Mouse (Mus musculus): ENCODE measurements around the gene Trir. TPM values are rescaled to one million over a fixed set of nuclear protein-coding genes. Genes with fewer than 3 reads are reported as not detected.

The Trir gene
- polyA plus RNA-seq (2015; fragmentation: Illumina TruSeq; extraction: RNeasy Lipid Tissue Mini Kit (QIAGEN cat#74804); ENCODE audit: low read depth, low replicate concordance), result 98.7 TPM

GRCm38 (mm10) chr8:85026670-85027515 is at the start of gene Trir:
Gene Trir (plus strand): TSS chr8:85026823.

GRCm38 (mm10) chr8:84978248-84978940 is 48.2 kb upstream of the Trir start, which contains the start of gene Junb:
Gene Junb (minus strand): TSS chr8:84978718.

GRCm38 (mm10) chr8:84990349-84990748 is 36.3 kb upstream of the Trir start, which contains the start of gene Hook2:
Gene Hook2 (plus strand): TSS chr8:84990603.

GRCm38 (mm10) chr8:85014431-85014830 is 12.2 kb upstream of the Trir start, which contains the start of gene Best2:
Gene Best2 (minus strand): TSS chr8:85014531.

GRCm38 (mm10) chr8:85025098-85025932 is 1.3 kb upstream of the Trir start, which contains the start of gene Asna1:
Gene Asna1 (minus strand): TSS chr8:85025281.

GRCm38 (mm10) chr8:85036718-85037365 is 10.2 kb downstream of the Trir start, which contains the start of gene Tnpo2:
Gene Tnpo2 (plus strand): TSS chr8:85036915.

GRCm38 (mm10) chr8:85059879-85060616 is 33.4 kb downstream of the Trir start, which contains the start of gene Fbxw9:
Gene Fbxw9 (plus strand): TSS chr8:85060055.

GRCm38 (mm10) chr8:85067982-85068381 is 41.4 kb downstream of the Trir start, which contains the start of gene Gm5741:
Gene Gm5741 (minus strand): TSS chr8:85067982.

GRCm38 (mm10) chr8:85071514-85072281 is 45.1 kb downstream of the Trir start, which contains the start of gene Dhps:
Gene Dhps (plus strand): TSS chr8:85071757.

Other genes with a start within 250 kb of the Trir start
- 90.4 TPM for gene Nfix, start 226.5 kb upstream of the Trir start, polyA plus RNA-seq (2015; fragmentation: Illumina TruSeq; extraction: RNeasy Lipid Tissue Mini Kit (QIAGEN cat#74804); ENCODE audit: low read depth, low replicate concordance)
- gene Dand5, start 204.0 kb upstream of the Trir start, polyA plus RNA-seq (2015; fragmentation: Illumina TruSeq; extraction: RNeasy Lipid Tissue Mini Kit (QIAGEN cat#74804); ENCODE audit: low read depth, low replicate concordance), result 16.9 TPM
- gene Gadd45gip1, start 195.3 kb upstream of the Trir start, polyA plus RNA-seq (2015; fragmentation: Illumina TruSeq; extraction: RNeasy Lipid Tissue Mini Kit (QIAGEN cat#74804); ENCODE audit: low read depth, low replicate concordance), result 31.0 TPM
- gene Rad23a, start 186.2 kb upstream of the Trir start, polyA plus RNA-seq (2015; fragmentation: Illumina TruSeq; extraction: RNeasy Lipid Tissue Mini Kit (QIAGEN cat#74804); ENCODE audit: low read depth, low replicate concordance), result 79.6 TPM
- 635 TPM for gene Calr, start 179.9 kb upstream of the Trir start, polyA plus RNA-seq (2015; fragmentation: Illumina TruSeq; extraction: RNeasy Lipid Tissue Mini Kit (QIAGEN cat#74804); ENCODE audit: low read depth, low replicate concordance)
- gene Farsa, start 169.8 kb upstream of the Trir start, polyA plus RNA-seq (2015; fragmentation: Illumina TruSeq; extraction: RNeasy Lipid Tissue Mini Kit (QIAGEN cat#74804); ENCODE audit: low read depth, low replicate concordance), result 39.4 TPM
- gene Syce2, start 154.7 kb upstream of the Trir start, polyA plus RNA-seq (2015; fragmentation: Illumina TruSeq; extraction: RNeasy Lipid Tissue Mini Kit (QIAGEN cat#74804); ENCODE audit: low read depth, low replicate concordance), result 5.3 TPM
- 39.4 TPM for gene Gcdh, start 132.9 kb upstream of the Trir start, polyA plus RNA-seq (2015; fragmentation: Illumina TruSeq; extraction: RNeasy Lipid Tissue Mini Kit (QIAGEN cat#74804); ENCODE audit: low read depth, low replicate concordance)
- gene Klf1, start 124.9 kb upstream of the Trir start, polyA plus RNA-seq (2015; fragmentation: Illumina TruSeq; extraction: RNeasy Lipid Tissue Mini Kit (QIAGEN cat#74804); ENCODE audit: low read depth, low replicate concordance), result not detected
- 5.7 TPM for gene Dnase2a, start 118.3 kb upstream of the Trir start, polyA plus RNA-seq (2015; fragmentation: Illumina TruSeq; extraction: RNeasy Lipid Tissue Mini Kit (QIAGEN cat#74804); ENCODE audit: low read depth, low replicate concordance)
- gene Mast1, start 89.5 kb upstream of the Trir start, polyA plus RNA-seq (2015; fragmentation: Illumina TruSeq; extraction: RNeasy Lipid Tissue Mini Kit (QIAGEN cat#74804); ENCODE audit: low read depth, low replicate concordance), result 44.7 TPM
- gene Rtbdn, start 79.8 kb upstream of the Trir start, polyA plus RNA-seq (2015; fragmentation: Illumina TruSeq; extraction: RNeasy Lipid Tissue Mini Kit (QIAGEN cat#74804); ENCODE audit: low read depth, low replicate concordance), result 1.1 TPM
- gene Gm49661, start 57.4 kb upstream of the Trir start, polyA plus RNA-seq (2015; fragmentation: Illumina TruSeq; extraction: RNeasy Lipid Tissue Mini Kit (QIAGEN cat#74804); ENCODE audit: low read depth, low replicate concordance), result not detected
- gene Prdx2, start 57.2 kb upstream of the Trir start, polyA plus RNA-seq (2015; fragmentation: Illumina TruSeq; extraction: RNeasy Lipid Tissue Mini Kit (QIAGEN cat#74804); ENCODE audit: low read depth, low replicate concordance), result 473 TPM
- gene Rnaseh2a, start 57.1 kb upstream of the Trir start, polyA plus RNA-seq (2015; fragmentation: Illumina TruSeq; extraction: RNeasy Lipid Tissue Mini Kit (QIAGEN cat#74804); ENCODE audit: low read depth, low replicate concordance), result 42.3 TPM
- 57.7 TPM for gene Junb, start 48.1 kb upstream of the Trir start, polyA plus RNA-seq (2015; fragmentation: Illumina TruSeq; extraction: RNeasy Lipid Tissue Mini Kit (QIAGEN cat#74804); ENCODE audit: low read depth, low replicate concordance)
- gene Hook2, start 36.2 kb upstream of the Trir start, polyA plus RNA-seq (2015; fragmentation: Illumina TruSeq; extraction: RNeasy Lipid Tissue Mini Kit (QIAGEN cat#74804); ENCODE audit: low read depth, low replicate concordance), result 10.3 TPM
- gene Best2, start 12.3 kb upstream of the Trir start, polyA plus RNA-seq (2015; fragmentation: Illumina TruSeq; extraction: RNeasy Lipid Tissue Mini Kit (QIAGEN cat#74804); ENCODE audit: low read depth, low replicate concordance), result not detected
- gene Asna1, start 1.5 kb upstream of the Trir start, polyA plus RNA-seq (2015; fragmentation: Illumina TruSeq; extraction: RNeasy Lipid Tissue Mini Kit (QIAGEN cat#74804); ENCODE audit: low read depth, low replicate concordance), result 210 TPM
- gene Tnpo2, start 10.1 kb downstream of the Trir start, polyA plus RNA-seq (2015; fragmentation: Illumina TruSeq; extraction: RNeasy Lipid Tissue Mini Kit (QIAGEN cat#74804); ENCODE audit: low read depth, low replicate concordance), result 86.8 TPM
- 19.6 TPM for gene Fbxw9, start 33.2 kb downstream of the Trir start, polyA plus RNA-seq (2015; fragmentation: Illumina TruSeq; extraction: RNeasy Lipid Tissue Mini Kit (QIAGEN cat#74804); ENCODE audit: low read depth, low replicate concordance)
- gene Gm5741, start 41.2 kb downstream of the Trir start, polyA plus RNA-seq (2015; fragmentation: Illumina TruSeq; extraction: RNeasy Lipid Tissue Mini Kit (QIAGEN cat#74804); ENCODE audit: low read depth, low replicate concordance), result 7.4 TPM
- gene Dhps, start 44.9 kb downstream of the Trir start, polyA plus RNA-seq (2015; fragmentation: Illumina TruSeq; extraction: RNeasy Lipid Tissue Mini Kit (QIAGEN cat#74804); ENCODE audit: low read depth, low replicate concordance), result 80.6 TPM
- 86.9 TPM for gene Wdr83os, start 53.9 kb downstream of the Trir start, polyA plus RNA-seq (2015; fragmentation: Illumina TruSeq; extraction: RNeasy Lipid Tissue Mini Kit (QIAGEN cat#74804); ENCODE audit: low read depth, low replicate concordance)
- 34.9 TPM for gene Wdr83, start 54.5 kb downstream of the Trir start, polyA plus RNA-seq (2015; fragmentation: Illumina TruSeq; extraction: RNeasy Lipid Tissue Mini Kit (QIAGEN cat#74804); ENCODE audit: low read depth, low replicate concordance)
- gene Man2b1, start 56.4 kb downstream of the Trir start, polyA plus RNA-seq (2015; fragmentation: Illumina TruSeq; extraction: RNeasy Lipid Tissue Mini Kit (QIAGEN cat#74804); ENCODE audit: low read depth, low replicate concordance), result 29.5 TPM
- gene Zfp791, start 96.3 kb downstream of the Trir start, polyA plus RNA-seq (2015; fragmentation: Illumina TruSeq; extraction: RNeasy Lipid Tissue Mini Kit (QIAGEN cat#74804); ENCODE audit: low read depth, low replicate concordance), result 6.6 TPM
- gene Cks1brt, start 125.1 kb downstream of the Trir start, polyA plus RNA-seq (2015; fragmentation: Illumina TruSeq; extraction: RNeasy Lipid Tissue Mini Kit (QIAGEN cat#74804); ENCODE audit: low read depth, low replicate concordance), result not detected
- gene Olfr371, start 199.2 kb downstream of the Trir start, polyA plus RNA-seq (2015; fragmentation: Illumina TruSeq; extraction: RNeasy Lipid Tissue Mini Kit (QIAGEN cat#74804); ENCODE audit: low read depth, low replicate concordance), result not detected